Mouse (Mus musculus) heart, embryonic 11.5 days (tissue): ENCODE results near the gene Atp2b2. TPM values are rescaled to one million over a fixed set of nuclear protein-coding genes. Genes with fewer than 3 reads are reported as not detected.

Source experiments
- ATAC-seq: fragments of 200-750 bp; cut with Nextera tagmentation; replicated peaks from 2 replicates; pipeline ENCODE4 v1.8.0; 2017; ENCODE audit warnings: moderate library complexity; ENCODE audit not compliant: insufficient number of reproducible peaks, low FRiP score, low TSS enrichment
- H3K27ac ChIP-seq: fragments of 300-500 bp; sonication (generic); 2 replicates; pipeline ENCODE4 v1.5.1; 2014; ENCODE audit warnings: mild to moderate bottlenecking, low read depth, low read length
- H3K27me3 ChIP-seq: fragments of 300-500 bp; sonication (generic); 2 replicates; pipeline ENCODE4 v1.6.1; 2014; ENCODE audit warnings: mild to moderate bottlenecking, low read length, mixed read lengths; ENCODE audit not compliant: control insufficient read depth, insufficient read depth
- H3K36me3 ChIP-seq: fragments of 300-500 bp; sonication (generic); 2 replicates; pipeline ENCODE4 v1.6.1; 2014; ENCODE audit warnings: mild to moderate bottlenecking, low read length, moderate library complexity, mixed read lengths; ENCODE audit not compliant: control insufficient read depth, insufficient read depth
- H3K4me1 ChIP-seq: fragments of 300-500 bp; sonication (generic); 2 replicates; pipeline ENCODE4 v1.6.1; 2014; ENCODE audit warnings: low read length; ENCODE audit not compliant: control insufficient read depth, insufficient read depth
- H3K4me2 ChIP-seq: fragments of 300-500 bp; sonication (generic); 2 replicates; pipeline ENCODE4 v1.6.1; 2014; ENCODE audit warnings: mild to moderate bottlenecking, moderate library complexity
- H3K4me3 ChIP-seq: fragments of 300-500 bp; sonication (generic); 2 replicates; pipeline ENCODE4 v1.5.1; 2014; ENCODE audit warnings: low read depth, low read length
- H3K9ac ChIP-seq: fragments of 300-500 bp; sonication (generic); 2 replicates; pipeline ENCODE4 v1.6.1; 2014; ENCODE audit warnings: mild to moderate bottlenecking, low read depth, low read length, moderate library complexity
- H3K9me3 ChIP-seq: fragments of 300-500 bp; sonication (generic); replicated peaks from 2 replicates; pipeline ENCODE4 v1.6.1; 2016; ENCODE audit warnings: low read length; ENCODE audit not compliant: control insufficient read depth
- WGBS: fragments of 180-500 bp; shearing (Covaris S2); extraction: QIAGEN DNeasy Blood & Tissue Kit; methylation state at CpG from one replicate; pipeline ENCODE4 v1.1.7; 2014; ENCODE audit not compliant: insufficient replicate concordance; 5-methylcytosine and 5-hydroxymethylcytosine counted together
- polyA plus RNA-seq: library from polyadenylated mRNA; unstranded; fragments of >200 nt; fragmentation: Nextera tagmentation; extraction: Ambion mirVana; gene quantifications from 2 replicates; pipeline ENCODE4 v1.2.1, GENCODE M21; 2014

Gene Atp2b2
- polyA plus RNA-seq, 1 experiment from 2014 or later: 0.40 TPM

GRCm38 (mm10) chr6:113889180-113889579, 153.2 kb downstream of the Atp2b2 start:
- Histone ChIP-seq H3K27ac (no peak overlapping the region), H3K9me3 (no peaks in the 10 kb centered on the region), H3K4me2 (no peak overlapping the region), H3K27me3 (peaks cover 60% of the 10 kb centered on the region), H3K4me1 (no peaks in the 10 kb centered on the region), H3K9ac (no peak overlapping the region), H3K36me3 (no peaks in the 10 kb centered on the region), H3K4me3 (no peak overlapping the region)
- WGBS: 43% methylated on average over 3 of the region's 3 CpGs
- ATAC-seq: no peak

- Histone ChIP-seq H3K4me1 (no peaks in the 10 kb centered on the region), H3K9ac (no peak overlapping the region), H3K4me3 (no peak overlapping the region), H3K27ac (no peak overlapping the region), H3K9me3 (no peaks in the 10 kb centered on the region), H3K36me3 (no peaks in the 10 kb centered on the region), H3K4me2 (no peak overlapping the region), H3K27me3 (peaks cover 42% of the 10 kb centered on the region)
- no peak for ATAC-seq
Observed at GRCm38 (mm10) chr6:113886886-113887285, 155.5 kb downstream of the Atp2b2 start.

- Histone ChIP-seq H3K36me3 (no peaks in the 10 kb centered on the region), H3K4me1 (no peaks in the 10 kb centered on the region), H3K4me2 (no peak overlapping the region), H3K4me3 (no peak overlapping the region), H3K27me3 (peaks cover 25% of the 10 kb centered on the region), H3K9me3 (no peaks in the 10 kb centered on the region), H3K9ac (no peak overlapping the region), H3K27ac (no peak overlapping the region)
- WGBS: 60% methylated on average over 4 of the region's 4 CpGs
- ATAC-seq: no peak
Observed at GRCm38 (mm10) chr6:113884806-113885205, 157.6 kb downstream of the Atp2b2 start.

DNA sequence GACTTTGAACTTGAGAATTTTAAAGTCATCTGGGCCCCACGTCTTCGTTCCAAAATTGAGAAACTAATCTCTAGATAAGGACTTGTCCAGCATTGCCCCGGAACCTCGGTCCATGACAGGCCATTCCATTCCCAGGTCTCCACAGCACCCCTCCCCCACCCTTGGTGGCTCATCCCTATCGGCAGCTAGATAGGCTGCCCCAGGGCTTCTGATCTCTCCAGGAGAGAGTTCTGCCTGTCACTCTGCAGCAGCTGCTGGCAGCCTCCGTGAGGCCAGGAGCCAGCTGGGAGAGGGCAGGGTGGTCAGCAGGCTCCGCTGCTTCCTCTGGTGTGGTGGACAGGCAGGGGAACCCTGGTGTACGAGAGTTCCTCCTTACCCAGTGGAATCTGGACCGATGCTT, 159.2 kb downstream of the Atp2b2 start:
- no peak overlapping the region for H3K4me3 ChIP-seq
- H3K9ac ChIP-seq: no peak overlapping the region
- H3K9me3 ChIP-seq: no peaks in the 10 kb centered on the region
- 21% methylated on average over 9 of the region's 9 CpGs for WGBS
- no peak for ATAC-seq
- no peaks in the 10 kb centered on the region for H3K4me1 ChIP-seq
- H3K27ac ChIP-seq: no peak overlapping the region
- peaks cover 10% of the 10 kb centered on the region for H3K27me3 ChIP-seq
- no peak overlapping the region for H3K4me2 ChIP-seq
- H3K36me3 ChIP-seq: no peaks in the 10 kb centered on the region

DNA sequence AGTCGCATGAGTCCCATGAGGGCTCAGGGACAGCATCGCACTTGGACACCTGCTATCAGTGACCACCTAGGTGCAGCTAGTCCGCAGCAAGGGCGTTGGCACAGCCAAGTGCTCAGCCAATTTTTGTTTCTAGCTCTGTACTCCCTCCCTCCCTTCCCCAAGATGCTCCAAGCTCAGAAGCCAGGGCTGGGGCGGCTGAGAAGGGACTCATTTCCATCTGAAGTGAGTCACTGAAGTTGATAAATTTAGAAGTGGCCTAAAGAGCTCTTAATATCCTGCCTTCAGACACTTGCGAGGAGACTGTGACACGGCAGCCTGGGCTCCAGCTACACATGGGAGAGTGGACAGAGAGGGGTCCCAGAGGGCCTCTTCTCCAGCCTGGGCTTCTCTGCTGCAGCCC, 160.0 kb downstream of the Atp2b2 start:
- Histone ChIP-seq H3K36me3 (no peaks in the 10 kb centered on the region), H3K27me3 (peaks cover 10% of the 10 kb centered on the region), H3K4me3 (no peak overlapping the region), H3K4me2 (no peak overlapping the region), H3K4me1 (no peaks in the 10 kb centered on the region), H3K9ac (no peak overlapping the region), H3K9me3 (no peaks in the 10 kb centered on the region), H3K27ac (no peak overlapping the region)
- WGBS: 60% methylated on average over 7 of the region's 7 CpGs
- ATAC-seq: no peak

- Histone ChIP-seq H3K36me3 (no peaks in the 10 kb centered on the region), H3K27me3 (peaks cover 6% of the 10 kb centered on the region; the same call in 1 of the 2 replicates), H3K9me3 (no peaks in the 10 kb centered on the region), H3K4me3 (no peak overlapping the region), H3K4me1 (no peaks in the 10 kb centered on the region), H3K27ac (no peak overlapping the region), H3K9ac (no peak overlapping the region), H3K4me2 (no peak overlapping the region)
- no peak for ATAC-seq
- WGBS: 42% methylated on average over 10 of the region's 10 CpGs
Observed at GRCm38 (mm10) chr6:113881561-113882243, 160.7 kb downstream of the Atp2b2 start.

DNA sequence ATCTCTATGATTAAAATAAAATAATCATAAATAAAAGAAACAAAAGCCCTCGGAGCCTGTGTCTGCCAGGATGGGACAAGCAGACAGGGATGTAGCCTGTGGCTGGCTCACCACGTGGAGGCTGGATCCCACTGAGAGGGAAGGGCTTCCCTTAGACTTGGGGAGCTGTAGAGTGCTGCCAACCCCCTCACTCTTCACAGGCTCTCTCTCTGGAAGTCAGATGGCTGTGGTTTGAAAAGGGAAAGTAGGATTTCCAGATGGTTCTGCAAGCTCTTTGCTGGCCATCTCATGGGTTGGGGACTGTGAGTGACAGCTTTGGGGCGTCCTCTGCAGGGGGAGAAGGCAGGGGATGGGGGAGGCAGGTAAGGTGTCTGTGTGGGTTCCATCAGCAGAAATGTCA, 163.0 kb downstream of the Atp2b2 start:
- Histone ChIP-seq H3K9me3 (no peaks in the 10 kb centered on the region), H3K9ac (no peak overlapping the region), H3K36me3 (no peaks in the 10 kb centered on the region), H3K27ac (no peak overlapping the region), H3K27me3 (peaks cover 6% of the 10 kb centered on the region; the same call in 1 of the 2 replicates), H3K4me2 (no peak overlapping the region), H3K4me1 (no peaks in the 10 kb centered on the region), H3K4me3 (no peak overlapping the region)
- no peak for ATAC-seq
- WGBS: 52% methylated on average over 3 of the region's 3 CpGs

GRCm38 (mm10) chr6:113878510-113879128, 163.8 kb downstream of the Atp2b2 start:
- no peak for ATAC-seq
- 76% methylated on average over 8 of the region's 8 CpGs for WGBS

GRCm38 (mm10) chr6:113876585-113876984, 165.8 kb downstream of the Atp2b2 start:
- no peak for ATAC-seq
- H3K27ac ChIP-seq: no peak overlapping the region
- H3K36me3 ChIP-seq: no peaks in the 10 kb centered on the region
- 71% methylated on average over 3 of the region's 3 CpGs for WGBS
- no peaks in the 10 kb centered on the region for H3K9me3 ChIP-seq
- peaks cover 5% of the 10 kb centered on the region; the same call in 1 of the 2 replicates for H3K27me3 ChIP-seq
- H3K4me3 ChIP-seq: no peak overlapping the region
- no peak overlapping the region for H3K4me2 ChIP-seq
- H3K9ac ChIP-seq: no peak overlapping the region
- H3K4me1 ChIP-seq: no peaks in the 10 kb centered on the region

More at GRCm38 (mm10) chr6:113878510-113879128, 163.8 kb downstream of the Atp2b2 start:
- no peak overlapping the region for H3K4me3 ChIP-seq
- H3K4me2 ChIP-seq: no peak overlapping the region
- H3K9ac ChIP-seq: no peak overlapping the region
- no peaks in the 10 kb centered on the region for H3K36me3 ChIP-seq
- no peaks in the 10 kb centered on the region for H3K4me1 ChIP-seq
- H3K27ac ChIP-seq: no peak overlapping the region
- no peaks in the 10 kb centered on the region for H3K9me3 ChIP-seq
- peaks cover 6% of the 10 kb centered on the region; the same call in 1 of the 2 replicates for H3K27me3 ChIP-seq
